ENCODE assay signal across 9 mouse cellular contexts in the genomic region with DNA sequence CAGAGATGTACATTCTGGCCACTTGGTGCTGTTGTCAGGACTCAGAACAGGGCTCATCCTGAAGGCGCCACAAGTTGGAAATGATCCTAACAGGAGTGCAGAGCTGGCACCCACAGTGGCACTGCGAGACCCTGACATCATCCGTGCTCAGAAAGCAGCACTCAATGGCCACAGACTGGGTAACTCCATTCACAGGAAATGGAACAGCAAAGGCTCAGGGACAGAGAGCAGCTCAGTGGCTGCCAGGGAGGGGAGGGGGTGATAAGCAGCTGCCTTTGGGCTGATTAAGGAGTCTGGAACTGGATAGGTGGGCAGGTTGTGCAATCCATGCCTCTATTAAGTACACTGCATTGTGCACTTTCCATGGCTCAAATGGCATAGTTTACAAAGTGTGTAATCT. TPM values are rescaled to one million over a fixed set of nuclear protein-coding genes. Genes with fewer than 3 reads are reported as not detected.
DNase-seq lines count a peak whose midpoint lies in the region; ATAC-seq lines count a peak whose summit lies in the region.
"Had no signal": no experiment of that assay in that cellular context is flagged by ENCODE, and none has a peak within 500 bp of the region (broad histone marks: within the 10 kb centered on the region; RNA-seq: fewer than 3 reads in every experiment).

No protein-coding gene starts in this region.

- H3K27me3 ChIP-seq in forebrain, embryonic 10.5 days (ENCODE audit: poor library complexity, severe bottlenecking), result peaks cover 43% of the 10 kb centered on the region
- H3K27me3 ChIP-seq in limb, embryonic 15.5 days, result no peaks in the 10 kb centered on the region

- no peak overlapping the region; the same call in 1 of the 2 replicates for H3K4me3 ChIP-seq in forebrain, embryonic 10.5 days
- H3K4me3 ChIP-seq in limb, embryonic 15.5 days, result no peak overlapping the region

- 92% methylated on average over 3 of the region's 3 CpGs for WGBS in forebrain, embryonic 10.5 days
- 80% methylated on average over 3 of the region's 3 CpGs for WGBS in limb, embryonic 15.5 days

- peaks cover 100% of the 10 kb centered on the region for H3K4me1 ChIP-seq in forebrain, embryonic 10.5 days
- peaks cover 98% of the 10 kb centered on the region for H3K4me1 ChIP-seq in limb, embryonic 15.5 days

- peak overlapping the region; percentile 97 for H3K27ac ChIP-seq in forebrain, embryonic 10.5 days
- H3K27ac ChIP-seq in limb, embryonic 15.5 days, result 0 out of 2 replicates have a peak overlapping the region, but pooled peaks have one; percentile 27

- peaks cover 90% of the 10 kb centered on the region for H3K36me3 ChIP-seq in forebrain, embryonic 10.5 days (replicated peaks)
- H3K36me3 ChIP-seq in limb, embryonic 15.5 days, result peaks cover 3% of the 10 kb centered on the region
- H3K36me3 ChIP-seq: G1E had no signal

- no peak overlapping the region for H3K4me2 ChIP-seq in limb, embryonic 15.5 days

- peak; percentile 7 for DNase-seq in kidney, adult 11 months
- DNase-seq in kidney, adult 8-10 months, result no peak
- DNase-seq in CD4-positive, CD25-positive, alpha-beta regulatory T cell, adult 2 months (ENCODE audit: low read depth, low spot score), result peak; percentile 40
- DNase-seq in forebrain, embryonic 10.5 days (ENCODE audit: extremely low spot score, low spot score), result no peak
- no peak for DNase-seq in adrenal gland, postnatal 10 days
- no peak for DNase-seq in gastrocnemius, postnatal 25 days
- no peak for DNase-seq in gastrocnemius, adult 18-20 months (ENCODE audit: low spot score)

- ATAC-seq in limb, embryonic 15.5 days (ENCODE audit: insufficient number of reproducible peaks, low FRiP score, low TSS enrichment, low read depth), result no peak

- H3K9me3 ChIP-seq in forebrain, embryonic 10.5 days, result no peaks in the 10 kb centered on the region
- H3K9me3 ChIP-seq in limb, embryonic 15.5 days, result no peaks in the 10 kb centered on the region
- H3K9me3 ChIP-seq: G1E had no signal

- H3K9ac ChIP-seq in limb, embryonic 15.5 days, result no peak overlapping the region

RNA-seq across cellular contexts. Expression of a gene that starts 20.0 kb away (rescaled TPM):
- polyA plus RNA-seq in forebrain, embryonic 10.5 days (2016; fragmentation: Nextera tagmentation; extraction: Ambion mirVana), result 25.4 and 26.7 TPM in 2 replicates
- polyA plus RNA-seq in limb, embryonic 15.5 days (2015; fragmentation: Nextera tagmentation; extraction: Ambion mirVana), result 23.1 and 24.3 TPM in 2 replicates
- 10 to 100 TPM; 27.1 to 36.4 TPM for total RNA-seq in adrenal gland, postnatal 10 days (2021)
- total RNA-seq in gastrocnemius, postnatal 25 days (2021), result 1 to 10 TPM; 7.0 to 9.2 TPM
- total RNA-seq in gastrocnemius, adult 18-20 months (2021), result 10 to 100 TPM in 1 of 2 experiments, 1 to 10 TPM in 1; 6.1 to 10.0 TPM

RNA-seq across cellular contexts. Expression of a gene that starts 51.4 kb away (rescaled TPM):
- polyA plus RNA-seq in forebrain, embryonic 10.5 days (2016; fragmentation: Nextera tagmentation; extraction: Ambion mirVana), result 27.0 and 29.8 TPM in 2 replicates
- 26.2 and 30.5 TPM in 2 replicates for polyA plus RNA-seq in limb, embryonic 15.5 days (2015; fragmentation: Nextera tagmentation; extraction: Ambion mirVana)
- 10 to 100 TPM; 47.6 to 48.4 TPM for total RNA-seq in adrenal gland, postnatal 10 days (2021)
- total RNA-seq in gastrocnemius, postnatal 25 days (2021), result 10 to 100 TPM; 22.0 to 23.9 TPM
- 10 to 100 TPM; 23.5 to 24.8 TPM for total RNA-seq in gastrocnemius, adult 18-20 months (2021)

Comparison
In these comparisons a context has a peak if more than half of its experiments do, and no peak if none do; other contexts are left out.
1. DNase-seq: peak in kidney, adult 11 months (single experiment) and CD4-positive, CD25-positive, alpha-beta regulatory T cell, adult 2 months (single experiment); none in kidney, adult 8-10 months (0 of 2), forebrain, embryonic 10.5 days (single experiment), adrenal gland, postnatal 10 days (single experiment), gastrocnemius, postnatal 25 days (single experiment) and gastrocnemius, adult 18-20 months (single experiment).